Mouse (Mus musculus) bone marrow, adult 2 months (tissue): ENCODE measurements around the gene Grap2. TPM values are rescaled to one million over a fixed set of nuclear protein-coding genes. Genes with fewer than 3 reads are reported as not detected.

Experiments used
- H3K27ac ChIP-seq: fragments of 200-500 bp; 2 replicates; pipeline ENCODE4 v1.5.1; 2012; ENCODE audit warnings: low read depth, mild to moderate bottlenecking, control low read depth, inconsistent platforms, low read length; ENCODE audit not compliant: control insufficient read depth, poor library complexity, insufficient read depth
- H3K4me1 ChIP-seq: fragments of 200-500 bp; 2 replicates; pipeline ENCODE4 v1.6.1; 2011; ENCODE audit warnings: low read length; ENCODE audit not compliant: control insufficient read depth, insufficient read depth
- H3K4me3 ChIP-seq: fragments of 200-500 bp; replicated peaks from 2 replicates; pipeline ENCODE3; 2011; ENCODE audit warnings: mild to moderate bottlenecking, low read depth, low read length, control low read depth; ENCODE audit not compliant: control insufficient read depth
- CTCF ChIP-seq: fragments of 200-500 bp; IDR thresholded peaks from 2 replicates; pipeline ENCODE4 v1.5.1; 2011; ENCODE audit warnings: low read length, control low read depth; ENCODE audit not compliant: control insufficient read depth, insufficient read depth
- POLR2A ChIP-seq: fragments of 200-500 bp; IDR thresholded peaks from 2 replicates; pipeline ENCODE4 v1.6.1; 2011; ENCODE audit warnings: low read depth, mild to moderate bottlenecking, control low read depth, low read length, borderline replicate concordance; ENCODE audit not compliant: control insufficient read depth
- WGBS: fragments of 180-500 bp; shearing (Covaris S2); methylation state at CpG from one replicate; pipeline ENCODE4 v1.1.7; 2018; 5-methylcytosine and 5-hydroxymethylcytosine counted together
- polyA plus RNA-seq: library from polyadenylated mRNA; stranded (reverse); fragments of >200 nt; gene quantifications from 2 replicates; pipeline ENCODE4 v1.2.4, GENCODE M21; 2011; ENCODE audit warnings: low replicate concordance; ENCODE audit not compliant: missing spikeins, insufficient read depth, insufficient read length

Grap2 gene
- 36.0 and 52.0 TPM in 2 replicates for polyA plus RNA-seq

GRCm38 (mm10) chr15:80572291-80572690, at the start of gene Grap2:
TSS of gene Grap2 (plus strand) at chr15:80572594.
- peak within 1 kb of the TSS; percentile 71 for H3K27ac ChIP-seq

GRCm38 (mm10) chr15:80529955-80530869, 42.2 kb upstream of the Grap2 start:
- TF ChIP-seq POLR2A (no peak), CTCF (no peak)
- H3K27ac ChIP-seq, result no peak overlapping the region
- WGBS, result 76% methylated on average over 20 of the region's 20 CpGs
- peaks cover 5% of the 10 kb centered on the region for H3K4me1 ChIP-seq
- H3K4me3 ChIP-seq, result no peak overlapping the region

More at GRCm38 (mm10) chr15:80572291-80572690, at the start of gene Grap2:
- 7% methylated on average over 12 of the region's 12 CpGs for WGBS
- H3K4me3 ChIP-seq, result peak within 1 kb of the TSS; percentile 73
- H3K4me1 ChIP-seq, result peaks cover 2% of the 10 kb centered on the region; the same call in 1 of the 2 replicates
- TF ChIP-seq CTCF (no peak), POLR2A (peak; percentile 61)

GRCm38 (mm10) chr15:80531026-80531425, 41.4 kb upstream of the Grap2 start:
- TF ChIP-seq CTCF (no peak), POLR2A (no peak)
- Histone ChIP-seq H3K4me1 (peaks cover 5% of the 10 kb centered on the region), H3K27ac (no peak overlapping the region), H3K4me3 (no peak overlapping the region)
- whole genome bisulfite sequencing, result 24% methylated on average over 9 of the region's 9 CpGs

GRCm38 (mm10) chr15:80532281-80533072, 39.9 kb upstream of the Grap2 start:
- TF ChIP-seq CTCF (no peak), POLR2A (no peak)
- Histone ChIP-seq H3K27ac (peak overlapping the region; percentile 47), H3K4me1 (peaks cover 5% of the 10 kb centered on the region), H3K4me3 (no peak overlapping the region)
- WGBS, result 62% methylated on average over 8 of the region's 8 CpGs

GRCm38 (mm10) chr15:80533274-80533673, 39.1 kb upstream of the Grap2 start:
- Histone ChIP-seq H3K4me1 (peaks cover 5% of the 10 kb centered on the region), H3K27ac (no peak overlapping the region), H3K4me3 (no peak overlapping the region)
- TF ChIP-seq CTCF (no peak), POLR2A (no peak)
- 82% methylated on average over 6 of the region's 6 CpGs for WGBS

- no peak overlapping the region for H3K4me3 ChIP-seq
- TF ChIP-seq POLR2A, result no peak
- no peak for TF ChIP-seq CTCF
- WGBS, result 75% methylated on average over 2 of the region's 2 CpGs
- H3K27ac ChIP-seq, result no peak overlapping the region
- H3K4me1 ChIP-seq, result peaks cover 3% of the 10 kb centered on the region; the same call in 1 of the 2 replicates
Measured at GRCm38 (mm10) chr15:80536051-80536450, 36.3 kb upstream of the Grap2 start.

GRCm38 (mm10) chr15:80538075-80538474, 34.3 kb upstream of the Grap2 start:
- Histone ChIP-seq H3K27ac (no peak overlapping the region), H3K4me1 (peaks cover 1% of the 10 kb centered on the region; the same call in 1 of the 2 replicates), H3K4me3 (no peak overlapping the region)
- 34% methylated on average over 2 of the region's 2 CpGs for WGBS
- no peak for TF ChIP-seq POLR2A
- no peak for TF ChIP-seq CTCF
